Mouse (Mus musculus): ENCODE measurements around the gene C1qtnf1. TPM values are rescaled to one million over a fixed set of nuclear protein-coding genes. Genes with fewer than 3 reads are reported as not detected.

The C1qtnf1 gene
- polyA plus RNA-seq, 1 experiment from 2014 or later: 3.4 TPM

- Histone ChIP-seq H3K4me2 (no peak overlapping the region), H3K4me3 (replicated peaks) (no peak overlapping the region), H3K9ac (replicated peaks) (no peak overlapping the region), H3K9me3 (no peaks in the 10 kb centered on the region), H3K4me1 (replicated peaks) (peaks cover 36% of the 10 kb centered on the region), H3K36me3 (no peaks in the 10 kb centered on the region), H3K27ac (no peak overlapping the region), H3K27me3 (0 out of 2 replicates have a peak, but pooled peaks cover 5% of the 10 kb centered on the region)
- 54% methylated on average over 13 of the region's 13 CpGs for WGBS
- no peak for ATAC-seq (ENCODE audit: insufficient number of reproducible peaks, insufficient read depth, low FRiP score, low TSS enrichment, low read depth)
Measured at GRCm38 (mm10) chr11:118424621-118425335, 3.2 kb upstream of the C1qtnf1 start.

- no peak overlapping the region for H3K4me3 ChIP-seq (replicated peaks)
- no peak overlapping the region for H3K27ac ChIP-seq
- H3K36me3 ChIP-seq: no peaks in the 10 kb centered on the region
- 71% methylated on average over 5 of the region's 5 CpGs for WGBS
- peaks cover 52% of the 10 kb centered on the region for H3K4me1 ChIP-seq (replicated peaks)
- H3K9ac ChIP-seq (replicated peaks): no peak overlapping the region
- H3K4me2 ChIP-seq: no peak overlapping the region
- H3K9me3 ChIP-seq: no peaks in the 10 kb centered on the region
- ATAC-seq (ENCODE audit: insufficient number of reproducible peaks, insufficient read depth, low FRiP score, low TSS enrichment, low read depth): no peak
- H3K27me3 ChIP-seq: 0 out of 2 replicates have a peak, but pooled peaks cover 5% of the 10 kb centered on the region
Measured at GRCm38 (mm10) chr11:118426765-118427164, 1.2 kb upstream of the C1qtnf1 start.

GRCm38 (mm10) chr11:118427266-118427779 is 680 bp upstream of the C1qtnf1 start:
- Histone ChIP-seq H3K27me3 (0 out of 2 replicates have a peak, but pooled peaks cover 5% of the 10 kb centered on the region), H3K4me2 (peak overlapping the region; percentile 63), H3K4me3 (replicated peaks) (peak overlapping the region; percentile 36; the same call in 1 of the 2 replicates), H3K36me3 (no peaks in the 10 kb centered on the region), H3K9ac (replicated peaks) (no peak overlapping the region), H3K9me3 (no peaks in the 10 kb centered on the region), H3K4me1 (replicated peaks) (peaks cover 57% of the 10 kb centered on the region), H3K27ac (peak overlapping the region; percentile 76)
- no peak for ATAC-seq (ENCODE audit: insufficient number of reproducible peaks, insufficient read depth, low FRiP score, low TSS enrichment, low read depth)
- 36% methylated on average over 3 of the region's 3 CpGs for WGBS

GRCm38 (mm10) chr11:118428460-118428868 is 461 bp downstream of the C1qtnf1 start:
- Histone ChIP-seq H3K27me3 (no peaks in the 10 kb centered on the region), H3K9ac (replicated peaks) (peak overlapping the region; percentile 51), H3K9me3 (no peaks in the 10 kb centered on the region), H3K4me1 (replicated peaks) (peaks cover 57% of the 10 kb centered on the region), H3K27ac (peak overlapping the region; percentile 76; the same call in 1 of the 2 replicates), H3K4me3 (replicated peaks) (peak overlapping the region; percentile 36), H3K4me2 (peak overlapping the region; percentile 63), H3K36me3 (no peaks in the 10 kb centered on the region)
- no peak for ATAC-seq (ENCODE audit: insufficient number of reproducible peaks, insufficient read depth, low FRiP score, low TSS enrichment, low read depth)
- WGBS: 8% methylated on average over 11 of the region's 11 CpGs

GRCm38 (mm10) chr11:118428944-118429709 is 1.1 kb downstream of the C1qtnf1 start:
- peak overlapping the region; percentile 51; the same call in 1 of the 2 replicates for H3K9ac ChIP-seq (replicated peaks)
- H3K27ac ChIP-seq: 0 out of 2 replicates have a peak overlapping the region, but pooled peaks have one; percentile 12
- H3K36me3 ChIP-seq: no peaks in the 10 kb centered on the region
- no peak for ATAC-seq (ENCODE audit: insufficient number of reproducible peaks, insufficient read depth, low FRiP score, low TSS enrichment, low read depth)
- peaks cover 57% of the 10 kb centered on the region for H3K4me1 ChIP-seq (replicated peaks)
- H3K9me3 ChIP-seq: no peaks in the 10 kb centered on the region
- peak overlapping the region; percentile 36 for H3K4me3 ChIP-seq (replicated peaks)
- 51% methylated on average over 8 of the region's 8 CpGs for WGBS
- H3K27me3 ChIP-seq: no peaks in the 10 kb centered on the region
- H3K4me2 ChIP-seq: peak overlapping the region; percentile 63

- H3K27me3 ChIP-seq: 0 out of 2 replicates have a peak, but pooled peaks cover 4% of the 10 kb centered on the region
- peaks cover 67% of the 10 kb centered on the region for H3K4me1 ChIP-seq (replicated peaks)
- no peak overlapping the region for H3K9ac ChIP-seq (replicated peaks)
- no peaks in the 10 kb centered on the region for H3K36me3 ChIP-seq
- no peak overlapping the region for H3K4me3 ChIP-seq (replicated peaks)
- no peaks in the 10 kb centered on the region for H3K9me3 ChIP-seq
- no peak for ATAC-seq (ENCODE audit: insufficient number of reproducible peaks, insufficient read depth, low FRiP score, low TSS enrichment, low read depth)
- WGBS: 37% methylated on average over 4 of the region's 4 CpGs
- no peak overlapping the region for H3K27ac ChIP-seq
- H3K4me2 ChIP-seq: no peak overlapping the region
Measured at GRCm38 (mm10) chr11:118430291-118430885, 2.4 kb downstream of the C1qtnf1 start.

GRCm38 (mm10) chr11:118431100-118431948 is 3.3 kb downstream of the C1qtnf1 start:
- Histone ChIP-seq H3K9me3 (no peaks in the 10 kb centered on the region), H3K27ac (0 out of 2 replicates have a peak overlapping the region, but pooled peaks have one; percentile 45), H3K4me1 (replicated peaks) (peaks cover 74% of the 10 kb centered on the region), H3K36me3 (no peaks in the 10 kb centered on the region), H3K4me2 (no peak overlapping the region), H3K27me3 (0 out of 2 replicates have a peak, but pooled peaks cover 4% of the 10 kb centered on the region), H3K9ac (replicated peaks) (no peak overlapping the region), H3K4me3 (replicated peaks) (no peak overlapping the region)
- no peak for ATAC-seq (ENCODE audit: insufficient number of reproducible peaks, insufficient read depth, low FRiP score, low TSS enrichment, low read depth)
- 62% methylated on average over 16 of the region's 16 CpGs for WGBS

GRCm38 (mm10) chr11:118433398-118433868 is 5.4 kb downstream of the C1qtnf1 start:
- Histone ChIP-seq H3K36me3 (no peaks in the 10 kb centered on the region), H3K9ac (replicated peaks) (no peak overlapping the region), H3K27me3 (0 out of 2 replicates have a peak, but pooled peaks cover 4% of the 10 kb centered on the region), H3K4me1 (replicated peaks) (peaks cover 77% of the 10 kb centered on the region), H3K4me2 (peak overlapping the region; percentile 44), H3K9me3 (no peaks in the 10 kb centered on the region), H3K27ac (0 out of 2 replicates have a peak overlapping the region, but pooled peaks have one; percentile 1), H3K4me3 (replicated peaks) (peak overlapping the region; percentile 23)
- no peak for ATAC-seq (ENCODE audit: insufficient number of reproducible peaks, insufficient read depth, low FRiP score, low TSS enrichment, low read depth)
- 72% methylated on average over 10 of the region's 10 CpGs for WGBS

GRCm38 (mm10) chr11:118434093-118434492 is 6.1 kb downstream of the C1qtnf1 start:
- 43% methylated on average over 13 of the region's 13 CpGs for WGBS
- Histone ChIP-seq H3K4me1 (replicated peaks) (peaks cover 77% of the 10 kb centered on the region), H3K9me3 (no peaks in the 10 kb centered on the region), H3K9ac (replicated peaks) (no peak overlapping the region; the same call in 1 of the 2 replicates), H3K27me3 (0 out of 2 replicates have a peak, but pooled peaks cover 4% of the 10 kb centered on the region), H3K4me2 (peak overlapping the region; percentile 44), H3K27ac (no peak overlapping the region), H3K4me3 (replicated peaks) (peak overlapping the region; percentile 23), H3K36me3 (no peaks in the 10 kb centered on the region)
- ATAC-seq (ENCODE audit: insufficient number of reproducible peaks, insufficient read depth, low FRiP score, low TSS enrichment, low read depth): no peak

GRCm38 (mm10) chr11:118436471-118436935 is 8.5 kb downstream of the C1qtnf1 start:
- H3K27ac ChIP-seq: no peak overlapping the region
- no peak for ATAC-seq (ENCODE audit: insufficient number of reproducible peaks, insufficient read depth, low FRiP score, low TSS enrichment, low read depth)
- H3K4me3 ChIP-seq (replicated peaks): no peak overlapping the region
- no peak overlapping the region for H3K9ac ChIP-seq (replicated peaks)
- H3K9me3 ChIP-seq: no peaks in the 10 kb centered on the region
- peaks cover 65% of the 10 kb centered on the region for H3K4me1 ChIP-seq (replicated peaks)
- WGBS: 56% methylated on average over 6 of the region's 6 CpGs
- no peaks in the 10 kb centered on the region for H3K36me3 ChIP-seq
- no peak overlapping the region for H3K4me2 ChIP-seq
- 0 out of 2 replicates have a peak, but pooled peaks cover 4% of the 10 kb centered on the region for H3K27me3 ChIP-seq
